In the genomic region with DNA sequence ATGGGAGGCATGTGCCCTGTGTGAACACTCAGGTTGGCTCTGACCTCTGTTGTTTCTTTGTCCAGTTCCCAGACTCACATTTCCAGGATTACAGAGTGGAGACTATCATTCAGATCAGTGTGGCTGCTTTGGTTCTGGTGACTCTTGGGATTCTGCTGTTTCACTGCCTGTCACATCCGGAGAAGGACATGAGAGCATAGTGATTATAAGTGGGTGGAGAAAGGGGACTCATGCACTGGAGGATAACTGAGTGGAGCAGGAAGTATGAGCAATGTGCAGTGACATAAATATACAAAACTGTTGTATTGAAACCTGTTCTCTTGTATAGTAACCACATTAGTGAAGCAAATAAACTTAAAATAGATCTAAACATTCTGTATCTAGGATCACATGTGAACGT, we compare ENCODE assay signal across 17 mouse cellular contexts. TPM values are rescaled to one million over a fixed set of nuclear protein-coding genes. Genes with fewer than 3 reads are reported as not detected.
"Had no signal": no experiment of that assay in that cellular context is flagged by ENCODE, and none has a peak within 500 bp of the region (broad histone marks: within the 10 kb centered on the region; RNA-seq: fewer than 3 reads in every experiment).

No protein-coding gene starts in this region.

- H3K9me3 ChIP-seq: neural tube, embryonic 12.5 days; neural tube, embryonic 13.5 days; neural tube, embryonic 15.5 days; stomach, embryonic 15.5 days had no signal

- DNase-seq: retina, postnatal 1 day; right cerebral cortex, adult 18-20 months; right cerebral cortex, postnatal 14 days; right cerebral cortex, postnatal 25 days; right cerebral cortex, postnatal 4 days; spleen, adult 18-20 months; thymus, adult 18-20 months; thymus, adult 2 months; thymus, postnatal 14 days; thymus, postnatal 25 days; thymus, postnatal 36 days; thymus, postnatal 4 days had no signal

- H3K4me2 ChIP-seq: neural tube, embryonic 12.5 days; neural tube, embryonic 13.5 days; neural tube, embryonic 15.5 days; stomach, embryonic 15.5 days had no signal

- H3K4me3 ChIP-seq: neural tube, embryonic 12.5 days; neural tube, embryonic 13.5 days; neural tube, embryonic 15.5 days; stomach, embryonic 15.5 days had no signal

- H3K4me1 ChIP-seq: neural tube, embryonic 12.5 days; neural tube, embryonic 13.5 days; neural tube, embryonic 15.5 days; stomach, embryonic 15.5 days had no signal

- H3K36me3 ChIP-seq: neural tube, embryonic 12.5 days; neural tube, embryonic 13.5 days; neural tube, embryonic 15.5 days; stomach, embryonic 15.5 days had no signal

- H3K27me3 ChIP-seq: neural tube, embryonic 12.5 days; neural tube, embryonic 13.5 days; neural tube, embryonic 15.5 days had no signal

- H3K9ac ChIP-seq: neural tube, embryonic 12.5 days; neural tube, embryonic 13.5 days; neural tube, embryonic 15.5 days; stomach, embryonic 15.5 days had no signal

- H3K27ac ChIP-seq: neural tube, embryonic 12.5 days; neural tube, embryonic 13.5 days; neural tube, embryonic 15.5 days; stomach, embryonic 15.5 days had no signal

RNA-seq across cellular contexts. Expression of a gene that starts 22.2 kb away (rescaled TPM):
- polyA plus RNA-seq: neural tube, embryonic 12.5 days; neural tube, embryonic 13.5 days; neural tube, embryonic 14.5 days; neural tube, embryonic 15.5 days had no signal
